Mouse (Mus musculus) lung, postnatal 25 days (tissue): ENCODE results near the gene Sh3bp2.
A peak's percentile ranks its signal among the peaks of the same experiment; 100 is the strongest.

Source experiments
- DNase-seq: peaks from one replicate; pipeline ENCODE4 v3.0.0; 2022; ENCODE audit warnings: low spot score

Sh3bp2 gene

DNA sequence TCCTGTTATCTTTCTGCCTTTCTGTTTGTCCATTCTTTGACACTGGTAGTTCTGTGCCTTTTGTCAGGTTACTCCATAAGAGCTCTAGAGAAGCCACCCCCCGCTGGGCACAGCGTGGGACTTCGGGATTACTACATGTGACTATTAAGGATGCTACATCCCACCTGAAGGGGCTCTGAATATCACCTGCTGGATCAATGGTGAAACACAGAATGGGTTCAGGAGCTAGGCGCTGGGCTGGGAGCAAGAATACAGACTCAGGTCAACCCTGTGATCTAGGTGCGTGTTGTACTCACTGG is 788 bp downstream of the Sh3bp2 start:
- no peak for DNase-seq

DNA sequence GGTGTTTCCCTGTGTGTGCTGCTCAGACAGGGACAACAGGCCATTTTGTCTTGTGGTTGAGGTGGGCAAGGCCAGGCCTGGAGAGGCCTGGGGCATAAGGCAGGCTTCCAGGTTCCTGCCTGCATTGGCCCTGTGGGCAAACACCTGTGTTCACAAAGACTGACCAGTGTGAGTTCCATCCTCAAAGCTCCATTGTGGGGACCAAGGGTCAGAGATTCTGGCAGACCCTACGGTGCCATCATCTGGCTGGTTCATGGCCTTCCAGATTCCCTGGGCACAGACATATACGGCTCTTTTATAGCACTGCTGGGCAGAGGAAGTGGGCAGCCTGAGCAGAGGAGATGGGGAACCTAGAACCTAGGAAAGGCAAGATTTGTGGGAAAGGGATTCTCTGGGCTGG is 1.7 kb downstream of the Sh3bp2 start:
- no peak for DNase-seq

DNA sequence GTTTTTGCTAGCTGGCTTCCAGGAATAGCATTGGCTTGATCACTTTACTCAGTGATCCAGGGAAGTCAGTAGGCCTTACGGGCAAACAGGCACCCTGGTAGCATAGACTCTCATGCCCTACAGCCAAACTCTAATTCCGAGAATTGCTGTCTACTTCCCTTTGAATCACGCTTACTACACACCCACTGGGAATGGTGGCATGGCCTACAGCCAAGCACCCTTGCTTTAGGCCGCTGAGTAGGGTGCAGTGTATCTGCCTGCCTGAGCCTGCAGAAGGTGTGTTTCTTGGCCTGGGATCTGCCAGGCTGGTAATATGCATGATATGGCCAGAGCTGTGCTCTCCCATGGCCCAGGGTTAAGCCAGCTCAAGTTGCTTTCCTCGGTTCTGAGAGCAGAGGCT is 3.1 kb downstream of the Sh3bp2 start:
- DNase-seq: no peak

DNA sequence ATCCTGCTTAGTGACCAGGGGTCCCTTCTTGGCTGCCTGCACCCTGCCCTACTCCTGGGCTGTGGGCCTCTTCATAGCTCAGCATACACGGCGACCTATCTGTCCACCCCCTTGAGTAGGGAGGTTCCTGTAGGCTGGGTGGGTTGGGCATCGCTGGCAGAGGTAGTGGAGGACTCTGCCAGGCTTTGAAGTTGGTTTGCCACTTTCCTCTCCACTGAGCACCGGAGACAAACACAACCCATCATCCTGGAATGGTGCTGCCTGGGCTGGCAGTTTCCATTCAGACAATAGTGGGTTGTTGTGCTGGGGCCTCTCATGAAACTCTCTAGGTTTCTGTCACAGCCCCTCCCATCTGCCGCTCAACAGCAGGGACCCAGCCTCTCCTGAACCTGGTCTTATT is 4.5 kb downstream of the Sh3bp2 start:
- DNase-seq: no peak

DNA sequence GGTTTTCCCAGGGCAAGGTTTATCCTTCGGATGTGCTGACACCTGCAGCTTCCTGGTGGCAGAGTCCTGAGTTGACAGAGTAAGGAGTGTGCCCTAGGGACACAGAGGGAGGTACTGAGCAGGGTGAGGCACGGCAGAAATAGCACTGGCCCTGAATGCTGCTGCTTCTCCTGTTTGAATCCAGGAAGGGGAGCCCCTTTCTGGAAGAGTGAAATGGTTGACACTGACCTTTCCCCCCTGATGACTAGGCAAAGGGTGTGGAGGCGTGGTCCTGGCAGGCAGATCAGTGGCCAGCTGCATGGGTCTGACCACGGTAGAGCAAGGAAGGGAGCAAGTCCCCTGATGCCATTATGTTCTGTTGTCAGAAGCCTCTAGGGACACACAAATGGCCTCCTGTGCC is 5.0 kb downstream of the Sh3bp2 start:
- DNase-seq: no peak

DNA sequence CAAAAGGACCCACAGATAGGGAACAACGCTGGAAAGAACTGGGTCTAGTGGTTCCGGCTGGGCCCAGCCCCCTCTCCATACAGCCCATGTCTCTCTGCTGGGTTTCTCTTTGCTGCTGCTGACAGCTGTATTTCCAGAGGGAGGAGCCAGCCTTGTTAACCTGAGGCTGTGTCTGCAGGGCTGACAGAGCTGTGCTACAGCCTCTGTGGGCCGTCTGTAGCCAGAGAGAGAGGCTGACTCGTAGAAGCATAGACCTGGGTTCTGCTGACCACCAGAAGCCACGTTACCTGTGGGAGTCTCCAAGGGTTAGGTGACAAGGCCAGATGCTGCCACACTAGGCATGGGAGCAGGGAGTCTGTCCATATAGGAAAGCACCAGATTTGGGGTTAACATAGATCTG is 7.4 kb downstream of the Sh3bp2 start:
- DNase-seq: no peak

DNA sequence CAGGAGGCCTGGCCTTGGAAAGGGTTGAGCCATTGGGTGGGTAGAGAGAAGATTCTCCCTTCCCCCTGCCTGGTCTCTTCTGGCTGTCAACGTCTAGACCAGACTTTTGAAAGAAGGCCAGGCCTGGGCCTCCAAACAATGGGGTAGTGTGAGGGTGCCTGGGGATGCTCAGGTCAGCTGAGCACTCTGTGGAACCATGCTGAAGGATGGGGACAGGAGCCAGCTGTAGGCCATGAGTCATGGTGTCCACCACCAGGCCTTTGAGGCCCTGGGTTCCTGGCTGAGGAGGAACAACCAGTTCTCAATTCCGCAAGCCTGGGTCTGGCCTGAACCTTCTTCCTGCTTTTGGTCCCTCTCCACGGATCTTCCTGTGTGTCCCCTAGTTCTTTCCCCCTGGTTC is 8.2 kb downstream of the Sh3bp2 start:
- DNase-seq: peak; percentile 43

DNA sequence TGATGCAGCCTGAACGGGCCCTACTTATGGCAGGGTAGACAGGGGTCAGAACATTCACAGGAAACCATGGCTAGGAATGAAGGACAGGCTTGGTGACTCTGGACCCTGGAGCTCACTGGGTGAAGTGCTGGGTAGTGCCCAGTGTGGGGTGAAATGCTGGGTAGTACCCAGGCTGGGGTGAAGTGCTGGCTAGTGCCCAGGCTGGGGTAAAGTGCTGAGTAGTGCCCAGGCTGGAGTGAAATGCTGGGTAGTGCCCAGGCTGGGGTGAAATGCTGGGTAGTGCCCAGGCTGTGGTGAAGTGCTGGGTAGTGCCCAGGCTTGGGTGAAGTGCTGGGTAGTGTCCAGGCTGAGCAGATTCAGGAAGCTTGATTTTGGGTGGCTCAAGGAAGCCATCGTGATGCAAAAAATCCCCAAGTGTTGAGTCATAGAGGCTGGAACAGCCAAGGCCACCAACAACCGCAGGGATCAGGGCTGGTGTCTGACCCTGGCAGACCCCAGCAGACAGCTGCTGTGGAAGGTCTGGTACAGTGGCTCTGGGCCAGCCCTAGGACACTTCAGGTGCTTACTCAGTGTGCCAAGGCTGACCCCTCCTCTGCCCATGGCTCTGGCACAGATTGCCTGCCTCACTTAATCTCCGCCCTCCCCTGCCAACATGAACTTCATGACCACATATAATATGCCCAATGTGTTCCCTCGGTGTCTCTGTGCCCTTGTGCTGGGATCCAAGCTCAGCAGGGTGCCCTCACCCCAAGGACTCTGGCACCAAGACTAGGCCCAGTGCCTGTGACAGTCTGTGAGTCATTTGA is 9.3 kb downstream of the Sh3bp2 start:
- DNase-seq: peak; percentile 35

DNA sequence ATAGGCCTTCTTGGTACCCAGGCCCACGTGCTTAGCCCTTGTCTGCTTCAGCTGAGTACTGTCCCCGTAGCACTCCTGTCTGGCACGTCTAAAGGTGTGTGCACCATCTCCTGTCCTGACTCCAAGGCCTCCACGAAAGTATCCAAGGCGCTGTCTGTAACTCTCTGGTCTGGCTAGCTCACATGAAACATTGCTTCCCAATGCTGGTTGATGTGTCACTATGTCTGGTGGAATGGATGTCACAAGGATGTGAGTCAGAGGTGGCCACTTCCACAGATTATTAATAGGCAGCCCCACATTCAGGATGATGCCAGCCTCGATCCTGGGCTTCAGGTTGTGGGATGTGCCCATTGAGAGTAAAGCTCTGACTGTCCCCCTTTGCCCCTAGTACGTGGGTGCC is 10.2 kb downstream of the Sh3bp2 start:
- DNase-seq: no peak

DNA sequence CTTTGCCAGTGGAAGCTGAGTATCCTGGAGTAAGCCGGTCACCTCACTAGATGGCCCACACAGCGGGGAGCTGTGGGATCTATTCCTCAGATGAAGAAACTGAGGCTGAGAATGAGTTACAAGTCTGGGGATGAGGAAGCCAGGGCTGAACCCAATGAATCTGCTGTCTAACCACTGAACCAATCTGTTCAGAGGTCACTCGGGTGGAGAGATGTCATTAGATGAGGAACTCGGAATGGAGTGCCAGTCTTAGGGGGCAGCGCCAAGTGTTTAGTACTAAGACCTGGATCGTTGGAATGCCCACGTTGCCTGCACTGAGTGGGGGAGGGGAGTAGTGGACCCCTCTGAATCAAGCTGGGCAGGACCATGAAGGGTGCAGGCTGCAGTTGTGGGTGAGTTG is 12.4 kb downstream of the Sh3bp2 start:
- DNase-seq: no peak

DNA sequence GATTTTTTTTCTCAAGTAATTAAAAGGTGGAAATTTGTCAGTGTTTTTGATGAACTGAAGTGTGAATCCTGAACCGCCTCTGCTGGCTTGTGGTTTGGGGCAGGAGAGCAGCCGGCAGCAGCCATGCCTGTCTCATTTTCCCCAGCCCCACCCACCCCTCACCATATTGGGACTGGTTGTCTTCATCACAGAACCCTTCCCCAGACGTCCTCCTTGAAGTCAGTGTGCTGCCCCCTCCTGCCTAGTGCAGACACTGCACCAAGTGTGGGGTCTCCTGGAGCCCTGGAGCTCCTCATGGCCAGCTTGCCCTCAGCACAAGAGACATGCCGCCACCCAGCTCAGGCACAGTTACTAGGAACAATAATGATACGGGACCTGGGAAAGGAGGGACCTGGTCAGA is 12.9 kb downstream of the Sh3bp2 start:
- DNase-seq: peak; percentile 46

DNA sequence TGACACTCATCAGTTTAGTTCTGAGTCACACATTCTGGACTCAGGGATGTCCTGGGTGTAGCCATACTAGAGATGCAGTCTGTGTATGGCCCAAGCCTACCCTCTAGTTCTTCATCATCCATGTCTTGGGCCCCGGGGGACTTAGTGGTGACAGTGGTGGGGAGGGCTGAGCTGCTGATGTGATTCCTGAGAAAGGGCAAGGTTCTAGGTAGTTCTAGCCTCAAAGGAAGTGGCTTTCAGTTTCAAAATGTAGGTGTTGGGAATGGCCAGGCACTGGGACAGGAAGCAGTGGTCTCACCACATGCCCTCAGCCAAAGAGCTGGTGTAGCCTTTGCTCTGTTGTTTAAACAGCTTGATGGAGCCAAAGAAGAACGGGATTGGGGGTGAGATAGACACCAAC is 13.5 kb downstream of the Sh3bp2 start:
- DNase-seq: no peak

DNA sequence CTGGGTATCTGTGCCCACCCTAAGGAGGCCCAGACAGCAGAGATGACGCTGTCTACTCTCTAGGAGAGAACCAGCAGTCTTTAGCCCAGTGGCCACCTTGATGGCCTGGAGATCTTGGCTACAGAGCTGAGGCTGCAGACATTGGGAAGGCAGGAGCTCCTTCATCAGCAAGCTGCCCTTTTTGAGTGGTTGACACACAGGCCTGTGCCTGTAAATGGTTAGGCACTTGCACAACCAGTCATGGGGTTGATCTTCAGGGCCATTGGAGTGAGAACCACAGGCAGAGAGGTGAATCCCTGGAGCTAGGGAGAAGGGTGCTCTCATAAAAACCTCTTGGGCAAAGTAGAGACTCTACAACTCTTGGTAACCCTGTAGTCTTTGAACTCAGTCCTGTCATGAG is 16.5 kb downstream of the Sh3bp2 start:
- no peak for DNase-seq

DNA sequence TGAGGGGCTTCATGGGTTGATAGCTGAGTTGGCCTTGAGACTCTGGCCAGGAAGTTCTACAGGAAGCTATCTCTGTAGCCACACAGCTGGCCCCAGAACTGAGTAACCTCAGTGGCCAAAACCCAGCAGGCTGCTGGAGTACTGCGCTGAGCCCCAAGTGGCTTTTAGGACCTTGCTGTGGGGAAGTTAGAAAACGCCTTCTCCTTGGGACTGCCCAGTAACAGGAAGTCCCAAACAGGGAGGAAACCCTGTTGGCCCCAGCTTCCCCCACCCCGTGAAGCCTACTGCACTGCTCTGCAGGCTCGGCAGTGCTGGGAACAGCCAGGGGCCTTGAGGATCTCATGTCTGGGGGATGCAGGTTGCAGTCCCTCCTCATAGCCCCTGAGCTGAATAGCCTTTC is 17.5 kb downstream of the Sh3bp2 start:
- DNase-seq: peak; percentile 51

DNA sequence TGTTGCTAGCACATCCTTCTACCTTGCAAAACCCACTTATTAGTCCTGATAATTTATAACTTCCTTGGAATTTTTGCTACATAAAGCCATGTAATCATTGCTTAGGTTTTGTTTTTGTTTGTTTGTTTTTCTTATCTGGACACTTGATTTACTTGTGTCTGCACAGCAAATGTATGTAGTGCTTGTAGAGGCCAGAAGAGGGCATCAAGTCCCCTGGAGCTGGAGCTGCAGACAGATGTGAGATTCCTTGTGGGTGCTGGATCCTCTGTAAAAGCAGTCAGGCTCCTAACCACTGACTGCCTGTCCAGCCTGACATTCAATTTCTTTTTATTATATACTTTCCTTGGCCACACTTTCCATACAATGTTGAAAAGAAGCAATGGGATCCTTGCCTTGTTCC is 21.8 kb downstream of the Sh3bp2 start:
- DNase-seq: peak; percentile 57

DNA sequence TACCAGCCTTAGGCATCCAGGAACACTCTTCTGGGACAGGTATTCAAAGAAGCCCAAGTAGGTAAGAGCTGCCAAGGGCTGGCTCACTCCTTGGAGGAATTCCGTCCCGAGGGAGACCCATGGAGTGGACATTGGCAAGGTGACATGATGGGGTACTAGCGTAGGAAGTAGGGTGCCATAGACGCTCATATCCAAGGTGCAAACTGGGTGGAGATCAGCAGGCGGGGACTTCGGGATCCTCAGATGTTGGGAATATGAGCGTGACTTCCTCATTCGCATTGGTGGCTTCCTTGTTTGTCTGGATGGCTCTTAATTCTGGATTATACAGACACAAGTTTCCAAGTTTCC is 23.5 kb downstream of the Sh3bp2 start:
- DNase-seq: no peak

DNA sequence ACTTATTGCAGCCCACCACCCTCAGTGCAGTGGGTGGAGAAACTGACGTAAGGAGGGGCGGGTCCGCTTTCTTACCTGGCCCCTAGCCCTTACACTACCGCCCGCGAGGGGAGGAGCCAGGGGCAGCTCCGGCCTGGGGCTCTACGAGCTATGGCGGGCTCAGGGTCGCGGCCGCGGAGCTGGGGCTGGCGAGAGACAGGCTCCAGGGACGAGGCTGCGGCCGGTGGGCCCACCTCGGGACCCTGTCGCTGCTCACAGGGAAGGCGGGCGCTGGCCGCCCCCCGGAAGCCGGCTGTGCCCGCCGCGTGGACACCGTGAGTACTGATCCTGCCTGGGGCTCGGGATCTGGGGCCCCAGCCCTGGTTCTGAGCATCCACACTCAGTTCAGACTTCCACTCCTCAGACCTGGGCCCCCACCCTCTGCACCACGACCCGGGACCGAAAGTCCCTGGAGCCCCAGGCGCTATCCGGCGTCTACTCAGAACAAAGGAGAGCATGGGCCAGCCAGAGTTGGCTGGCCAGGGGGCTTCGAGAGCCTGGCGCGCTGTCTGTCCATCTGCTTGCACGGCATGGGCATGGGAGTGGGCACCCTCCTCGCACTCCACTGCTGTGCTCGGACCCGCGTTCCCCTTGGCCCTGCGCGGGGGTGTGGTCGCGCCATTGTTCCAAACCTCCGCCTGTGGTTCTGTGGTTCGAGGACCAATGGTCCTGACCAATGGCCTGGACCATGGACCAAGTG is 24.0 kb downstream of the Sh3bp2 start:
- DNase-seq: peak; percentile 38

DNA sequence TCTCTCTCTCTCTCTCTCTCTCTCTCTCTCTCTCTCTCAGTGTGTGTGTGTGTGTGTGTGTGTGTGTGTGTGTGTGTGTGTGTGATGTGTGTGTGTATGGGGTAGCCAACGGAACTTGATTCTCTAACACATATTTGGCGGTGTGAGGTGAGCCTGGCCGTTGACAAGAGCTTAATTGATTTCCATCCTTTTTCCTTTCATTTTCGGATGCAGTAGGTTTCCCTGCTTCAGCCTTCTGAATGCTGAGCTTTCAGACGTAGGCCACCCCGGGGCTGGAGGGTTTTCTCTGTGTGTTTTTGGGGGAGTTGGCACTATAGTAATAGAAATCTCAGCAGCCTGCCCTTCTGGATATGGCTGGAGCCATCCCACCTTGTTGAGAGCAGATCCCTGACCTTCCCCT is 24.6 kb downstream of the Sh3bp2 start:
- no peak for DNase-seq

DNA sequence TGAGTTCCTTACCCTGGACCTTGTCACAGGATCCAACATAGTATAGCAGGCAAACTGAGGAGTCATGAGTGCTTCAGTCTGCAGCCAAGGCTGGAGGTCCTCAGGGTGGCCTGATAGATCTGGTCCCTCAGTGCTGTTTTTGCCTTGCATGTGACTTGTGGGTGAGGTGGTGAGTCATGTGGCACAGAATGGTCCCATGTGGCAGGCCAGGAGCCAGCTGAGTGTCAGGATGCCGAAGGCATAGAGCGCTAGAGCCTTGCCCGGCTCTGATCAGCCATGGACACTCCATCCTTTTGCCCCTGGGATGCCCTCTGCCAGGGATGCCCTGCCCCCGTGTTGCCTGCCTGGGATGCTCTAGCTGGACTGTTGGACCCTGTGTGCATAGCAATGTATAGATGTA is 26.2 kb downstream of the Sh3bp2 start:
- no peak for DNase-seq

DNA sequence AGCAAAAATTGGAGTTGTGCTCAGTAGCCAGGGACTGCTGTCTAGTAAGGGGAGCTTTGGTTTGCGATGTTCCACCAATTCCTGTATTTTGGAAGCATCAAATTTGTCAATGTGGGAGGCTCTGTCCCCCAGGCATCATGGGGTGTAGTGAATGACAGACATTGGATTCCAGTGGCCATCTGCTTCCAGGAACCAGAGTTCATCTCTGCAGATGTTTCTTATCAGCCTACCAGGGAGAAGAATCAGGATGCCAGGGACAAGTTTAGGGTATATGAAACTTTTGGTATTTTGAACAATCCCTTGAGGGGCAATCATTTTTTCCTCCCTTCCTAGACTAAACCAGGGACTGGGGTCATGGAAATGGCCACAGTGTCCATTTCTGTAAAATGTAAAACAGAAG is 38.2 kb downstream of the Sh3bp2 start:
- no peak for DNase-seq

DNA sequence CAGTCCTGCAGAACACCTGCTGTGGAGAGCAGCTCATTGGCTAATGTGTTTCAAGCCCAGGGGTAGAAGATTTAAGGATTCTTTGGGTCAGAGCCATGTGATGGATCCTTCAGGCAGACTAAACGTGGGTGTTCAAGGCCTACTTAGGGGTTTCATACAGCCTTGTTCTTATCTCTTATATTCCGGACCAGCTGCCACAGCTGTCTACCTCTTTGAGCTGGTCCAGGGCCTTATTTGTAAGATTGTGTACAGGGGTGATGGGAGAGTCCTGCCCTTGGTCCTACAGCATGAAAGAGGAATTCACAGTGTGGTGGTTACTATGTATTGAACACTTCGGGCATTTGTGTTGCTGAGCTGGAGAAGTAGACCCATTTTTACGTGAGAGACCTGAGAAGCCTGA is 38.7 kb downstream of the Sh3bp2 start:
- no peak for DNase-seq

DNA sequence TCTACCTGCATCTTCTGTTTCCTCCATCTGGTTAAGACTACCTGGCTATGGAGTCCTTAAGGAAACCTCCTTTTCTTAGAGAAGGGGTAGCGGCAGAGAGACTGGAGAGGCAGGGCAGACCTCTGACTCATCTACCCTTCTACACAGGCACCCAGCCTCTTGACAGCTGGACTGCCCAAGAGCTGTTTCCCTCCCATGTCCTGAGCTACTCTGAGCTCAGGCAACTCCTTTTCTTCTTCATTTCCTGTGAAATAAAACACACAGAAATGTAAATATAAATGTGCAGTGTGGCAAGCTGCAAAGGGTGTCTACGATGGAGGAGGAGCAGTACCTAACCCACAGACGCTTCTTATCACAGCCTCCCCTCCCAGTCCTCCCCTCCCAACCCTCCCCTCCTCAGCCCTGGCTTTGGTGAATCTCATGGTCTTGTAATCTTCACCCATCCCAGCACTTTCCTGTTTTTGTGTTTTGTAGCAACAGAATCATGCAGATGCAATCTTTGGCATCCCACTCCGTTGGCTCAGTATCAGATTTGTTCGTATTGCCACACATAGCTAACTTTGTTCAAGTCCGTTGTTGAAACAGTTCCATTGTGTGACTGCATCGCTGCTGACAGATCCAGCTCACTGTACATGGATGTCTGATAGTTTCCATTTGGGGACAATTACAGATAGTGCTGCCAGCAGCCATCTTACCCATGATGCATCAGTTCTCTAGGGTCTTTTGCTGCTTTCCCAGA is 40.1 kb downstream of the Sh3bp2 start:
- peak; percentile 87 for DNase-seq

DNA sequence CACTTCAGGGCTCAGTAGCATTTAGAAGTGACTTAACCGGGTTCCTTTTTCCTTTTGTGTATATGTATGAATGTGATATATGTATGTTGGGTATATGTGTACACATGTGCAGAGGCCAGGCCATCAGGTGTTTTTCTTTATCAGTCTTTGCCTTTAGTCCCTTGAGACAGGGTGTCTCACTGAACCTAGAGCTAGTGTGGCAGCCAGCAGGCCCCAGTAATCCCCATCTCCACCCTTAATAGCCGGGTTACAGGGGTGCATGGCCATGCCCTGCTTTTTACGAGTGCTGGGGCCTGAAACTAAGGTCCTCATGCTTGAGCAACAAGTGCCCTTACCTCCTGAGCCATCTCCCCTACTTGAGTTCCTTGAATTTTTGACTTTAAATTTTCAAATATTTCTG is 45.9 kb downstream of the Sh3bp2 start:
- DNase-seq: no peak
